Mouse (Mus musculus): ENCODE results near the gene Lmntd1. TPM values are rescaled to one million over a fixed set of nuclear protein-coding genes. Genes with fewer than 3 reads are reported as not detected.

Lmntd1 gene
- polyA plus RNA-seq, 1 experiment from 2014 or later: not detected

- Histone ChIP-seq H3K27me3 (replicated peaks) (no peaks in the 10 kb centered on the region), H3K9me3 (replicated peaks) (no peaks in the 10 kb centered on the region), H3K4me1 (0 out of 2 replicates have a peak, but pooled peaks cover 5% of the 10 kb centered on the region), H3K36me3 (no peaks in the 10 kb centered on the region), H3K27ac (no peak overlapping the region), H3K4me2 (no peak overlapping the region), H3K4me3 (no peak overlapping the region), H3K9ac (no peak overlapping the region)
- 43% methylated on average over 11 of the region's 11 CpGs for WGBS (ENCODE audit: insufficient replicate concordance)
- no peak for ATAC-seq
Measured at GRCm38 (mm10) chr6:145598794-145599555, 15.1 kb downstream of the Lmntd1 start.

GRCm38 (mm10) chr6:145595905-145596304, 18.2 kb downstream of the Lmntd1 start:
- Histone ChIP-seq H3K27ac (no peak overlapping the region), H3K9me3 (replicated peaks) (no peaks in the 10 kb centered on the region), H3K36me3 (no peaks in the 10 kb centered on the region), H3K4me3 (no peak overlapping the region), H3K4me2 (no peak overlapping the region), H3K4me1 (0 out of 2 replicates have a peak, but pooled peaks cover 8% of the 10 kb centered on the region), H3K9ac (no peak overlapping the region), H3K27me3 (replicated peaks) (no peaks in the 10 kb centered on the region)
- ATAC-seq: no peak
- 49% methylated on average over 4 of the region's 4 CpGs for WGBS (ENCODE audit: insufficient replicate concordance)

DNA sequence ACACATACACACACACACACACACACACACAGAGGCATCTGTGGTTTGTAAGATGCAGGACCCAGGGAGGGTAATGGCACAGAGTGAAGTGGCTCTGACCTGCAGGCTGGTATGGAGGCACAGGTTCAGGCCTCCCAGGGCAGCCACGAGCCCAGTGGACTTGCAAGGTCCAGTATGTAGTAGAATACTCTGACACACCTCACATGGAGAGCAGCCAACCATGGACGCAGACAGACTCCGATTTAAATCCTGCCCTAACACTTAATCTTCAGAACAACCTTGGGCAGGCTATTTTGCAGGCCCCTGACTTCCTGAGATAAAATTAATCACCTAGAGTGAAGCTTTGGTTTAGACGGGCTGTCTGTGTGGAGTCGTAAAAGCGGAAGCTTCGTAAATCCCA, 20.1 kb downstream of the Lmntd1 start:
- Histone ChIP-seq H3K4me2 (no peak overlapping the region), H3K4me1 (0 out of 2 replicates have a peak, but pooled peaks cover 8% of the 10 kb centered on the region), H3K27ac (no peak overlapping the region), H3K36me3 (no peaks in the 10 kb centered on the region), H3K4me3 (no peak overlapping the region), H3K27me3 (replicated peaks) (no peaks in the 10 kb centered on the region), H3K9me3 (replicated peaks) (no peaks in the 10 kb centered on the region), H3K9ac (no peak overlapping the region)
- no peak for ATAC-seq
- 57% methylated on average over 7 of the region's 7 CpGs for WGBS (ENCODE audit: insufficient replicate concordance)

- Histone ChIP-seq H3K9ac (no peak overlapping the region), H3K36me3 (no peaks in the 10 kb centered on the region), H3K27ac (no peak overlapping the region), H3K9me3 (replicated peaks) (no peaks in the 10 kb centered on the region), H3K4me3 (no peak overlapping the region), H3K4me1 (0 out of 2 replicates have a peak, but pooled peaks cover 3% of the 10 kb centered on the region), H3K27me3 (replicated peaks) (no peaks in the 10 kb centered on the region), H3K4me2 (no peak overlapping the region)
- ATAC-seq: no peak
- WGBS (ENCODE audit: insufficient replicate concordance): 63% methylated on average over 8 of the region's 8 CpGs
Measured at GRCm38 (mm10) chr6:145592531-145592998, 21.6 kb downstream of the Lmntd1 start.

DNA sequence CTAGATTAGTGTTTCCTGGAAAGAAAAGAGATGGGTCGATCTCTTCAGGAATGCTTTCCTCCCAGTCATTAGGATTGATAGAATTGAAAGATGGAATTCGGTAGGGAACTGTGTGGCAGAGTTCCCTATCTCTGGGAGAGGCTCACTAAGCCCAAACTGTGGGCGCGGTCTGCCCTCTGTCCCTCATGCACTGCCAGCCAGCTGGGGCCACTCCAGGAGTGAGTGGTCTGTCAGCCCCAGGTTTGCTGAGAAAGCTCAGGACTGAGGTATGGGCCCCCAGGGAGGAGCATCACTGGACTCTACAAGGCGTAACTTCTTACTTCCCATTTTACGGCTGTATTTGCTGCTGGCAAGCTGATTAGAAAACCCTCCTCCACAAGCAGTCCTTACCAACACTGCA, 22.1 kb downstream of the Lmntd1 start:
- H3K9ac ChIP-seq: no peak overlapping the region
- H3K36me3 ChIP-seq: no peaks in the 10 kb centered on the region
- 0 out of 2 replicates have a peak, but pooled peaks cover 3% of the 10 kb centered on the region for H3K4me1 ChIP-seq
- H3K4me3 ChIP-seq: no peak overlapping the region
- H3K27ac ChIP-seq: no peak overlapping the region
- ATAC-seq: no peak
- H3K9me3 ChIP-seq (replicated peaks): no peaks in the 10 kb centered on the region
- no peaks in the 10 kb centered on the region for H3K27me3 ChIP-seq (replicated peaks)
- WGBS (ENCODE audit: insufficient replicate concordance): 50% methylated on average over 6 of the region's 6 CpGs
- H3K4me2 ChIP-seq: no peak overlapping the region

- Histone ChIP-seq H3K4me3 (no peak overlapping the region), H3K4me1 (0 out of 2 replicates have a peak, but pooled peaks cover 3% of the 10 kb centered on the region), H3K9ac (no peak overlapping the region), H3K9me3 (replicated peaks) (no peaks in the 10 kb centered on the region), H3K36me3 (no peaks in the 10 kb centered on the region), H3K27ac (no peak overlapping the region), H3K4me2 (no peak overlapping the region), H3K27me3 (replicated peaks) (no peaks in the 10 kb centered on the region)
- WGBS (ENCODE audit: insufficient replicate concordance): 70% methylated on average over 1 of the region's 1 CpGs
- no peak for ATAC-seq
Measured at GRCm38 (mm10) chr6:145591578-145591977, 22.5 kb downstream of the Lmntd1 start.

- Histone ChIP-seq H3K36me3 (no peaks in the 10 kb centered on the region), H3K4me3 (no peak overlapping the region), H3K4me2 (no peak overlapping the region), H3K9me3 (replicated peaks) (no peaks in the 10 kb centered on the region), H3K9ac (no peak overlapping the region), H3K27me3 (replicated peaks) (no peaks in the 10 kb centered on the region), H3K27ac (no peak overlapping the region), H3K4me1 (0 out of 2 replicates have a peak, but pooled peaks cover 3% of the 10 kb centered on the region)
- no peak for ATAC-seq
- 71% methylated on average over 11 of the region's 11 CpGs for WGBS (ENCODE audit: insufficient replicate concordance)
Measured at GRCm38 (mm10) chr6:145590501-145591293, 23.4 kb downstream of the Lmntd1 start.

DNA sequence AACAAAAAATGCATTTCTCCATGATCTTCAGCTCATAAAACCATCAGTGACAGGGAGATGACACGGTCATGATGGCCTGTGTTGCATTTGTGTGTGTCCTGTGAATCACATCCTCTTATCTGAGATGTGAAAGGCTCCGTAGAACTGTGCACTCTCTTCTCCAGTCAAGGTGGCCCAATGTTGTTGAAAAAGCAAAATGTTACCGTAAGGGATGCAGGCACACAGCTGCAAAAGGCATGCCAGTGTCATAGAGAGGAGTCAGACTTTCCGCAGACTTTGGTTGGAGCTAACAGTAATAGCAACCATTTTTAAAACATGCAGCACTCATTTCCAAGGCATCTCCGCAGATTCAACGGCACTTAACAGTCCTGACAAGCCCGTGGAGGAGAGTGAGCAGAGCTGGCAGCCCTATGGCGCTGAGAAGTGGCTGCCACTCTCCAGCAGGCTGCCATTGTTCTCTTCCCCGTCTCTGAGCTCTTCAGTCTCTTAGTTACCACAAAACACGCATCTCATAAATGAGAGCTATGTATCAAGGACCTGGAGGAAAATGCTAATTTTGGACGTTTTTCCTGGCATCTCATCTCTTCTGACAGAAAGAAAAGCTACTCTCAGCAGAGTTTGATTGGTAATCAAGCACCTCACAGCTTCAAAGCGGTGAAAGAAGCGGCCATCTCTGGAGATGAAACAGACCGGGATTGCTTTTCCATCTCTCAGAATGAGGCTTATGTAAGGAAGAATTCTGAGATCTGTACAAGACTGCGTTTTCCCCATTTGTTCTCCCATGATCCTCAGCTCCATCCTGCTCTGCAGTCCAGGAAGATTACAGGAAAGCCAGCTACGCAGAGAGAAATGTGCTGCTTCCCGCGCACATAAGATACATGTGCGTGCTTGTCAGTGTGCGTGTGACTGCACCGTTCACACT, 28.8 kb downstream of the Lmntd1 start:
- Histone ChIP-seq H3K4me1 (no peaks in the 10 kb centered on the region), H3K4me3 (no peak overlapping the region), H3K36me3 (no peaks in the 10 kb centered on the region), H3K27ac (no peak overlapping the region), H3K9me3 (replicated peaks) (no peaks in the 10 kb centered on the region), H3K4me2 (no peak overlapping the region), H3K27me3 (replicated peaks) (no peaks in the 10 kb centered on the region), H3K9ac (no peak overlapping the region)
- 72% methylated on average over 21 of the region's 21 CpGs for WGBS (ENCODE audit: insufficient replicate concordance)
- ATAC-seq: no peak

- 54% methylated on average over 10 of the region's 10 CpGs for WGBS (ENCODE audit: insufficient replicate concordance)
- H3K36me3 ChIP-seq: no peaks in the 10 kb centered on the region
- no peak overlapping the region for H3K4me2 ChIP-seq
- no peaks in the 10 kb centered on the region for H3K9me3 ChIP-seq (replicated peaks)
- no peaks in the 10 kb centered on the region for H3K4me1 ChIP-seq
- no peaks in the 10 kb centered on the region for H3K27me3 ChIP-seq (replicated peaks)
- no peak overlapping the region for H3K4me3 ChIP-seq
- no peak overlapping the region for H3K9ac ChIP-seq
- ATAC-seq: no peak
- H3K27ac ChIP-seq: no peak overlapping the region
Measured at GRCm38 (mm10) chr6:145581366-145582170, 32.6 kb downstream of the Lmntd1 start.

DNA sequence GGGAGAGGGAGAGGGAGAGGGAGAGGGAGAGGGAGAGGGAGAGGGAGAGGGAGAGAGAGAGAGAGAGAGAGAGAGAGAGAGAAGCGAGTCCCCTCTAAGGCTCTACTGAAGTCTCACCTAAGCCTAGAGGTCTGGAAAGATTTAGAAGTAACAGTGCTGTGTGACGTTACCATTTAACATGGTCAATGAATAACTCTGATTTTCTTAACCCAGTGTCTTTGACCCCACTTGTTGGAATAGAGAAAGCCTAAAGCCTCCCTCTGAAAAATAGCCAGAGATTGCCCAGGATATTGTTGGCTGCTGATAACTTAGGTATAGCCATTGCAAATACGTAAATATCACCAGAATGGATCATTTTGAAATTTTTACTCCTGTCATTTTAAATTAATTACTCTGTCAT, 34.4 kb downstream of the Lmntd1 start:
- Histone ChIP-seq H3K4me2 (no peak overlapping the region), H3K9me3 (replicated peaks) (no peaks in the 10 kb centered on the region), H3K27me3 (replicated peaks) (no peaks in the 10 kb centered on the region), H3K4me3 (no peak overlapping the region), H3K36me3 (no peaks in the 10 kb centered on the region), H3K27ac (no peak overlapping the region), H3K4me1 (no peaks in the 10 kb centered on the region), H3K9ac (no peak overlapping the region)
- ATAC-seq: no peak
- 57% methylated on average over 3 of the region's 3 CpGs for WGBS (ENCODE audit: insufficient replicate concordance)
